9 mouse cellular contexts compared by ENCODE assay signal in the genomic region with DNA sequence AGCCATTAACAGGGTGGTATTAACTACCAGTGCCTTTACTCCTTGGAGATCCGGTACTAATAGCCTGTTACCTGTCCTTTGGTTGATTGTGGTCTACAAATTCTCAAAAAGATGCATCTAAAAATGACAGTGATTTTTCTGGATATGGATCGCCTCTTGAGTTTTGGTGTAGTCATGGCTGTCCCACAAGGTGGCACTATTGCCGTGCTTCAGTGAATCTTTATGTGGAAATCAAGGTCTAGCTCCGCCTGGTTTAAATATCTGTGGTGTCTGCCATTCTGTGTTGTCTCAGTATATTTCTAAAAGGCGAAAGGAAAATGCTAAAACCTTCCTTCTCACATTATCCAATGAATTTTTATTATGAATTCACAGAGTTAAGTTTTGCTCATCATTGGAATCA.
DNase-seq lines count a peak whose midpoint lies in the region; ATAC-seq lines count a peak whose summit lies in the region.
"Had no signal": no experiment of that assay in that cellular context is flagged by ENCODE, and none has a peak within 500 bp of the region (broad histone marks: within the 10 kb centered on the region; RNA-seq: fewer than 3 reads in every experiment).

No protein-coding gene starts in this region.

- H3K9me3 ChIP-seq in kidney, embryonic 15.5 days (replicated peaks), result no peaks in the 10 kb centered on the region
- H3K9me3 ChIP-seq: embryonic facial prominence, embryonic 13.5 days had no signal

- peaks cover 9% of the 10 kb centered on the region; the same call in 1 of the 2 replicates for H3K4me1 ChIP-seq in kidney, embryonic 15.5 days

- WGBS in kidney, embryonic 15.5 days, result 49% methylated on average over 5 of the region's 5 CpGs

- DNase-seq in kidney, adult 8-10 months, result peak; percentile 30 to 62
- DNase-seq in NIH3T3 (ENCODE audit: low read depth), result peak; percentile 81
- peak; percentile 81 to 83 for DNase-seq in cerebellum, postnatal 10 days
- peak; percentile 56 to 79 for DNase-seq in kidney, postnatal 36 days
- DNase-seq in lung, postnatal 36 days, result peak; percentile 73
- no peak for DNase-seq in neural tube, embryonic 10.5 days (ENCODE audit: extremely low spot score, low spot score)

- no peaks in the 10 kb centered on the region for H3K36me3 ChIP-seq in kidney, embryonic 15.5 days
- H3K36me3 ChIP-seq: embryonic facial prominence, embryonic 13.5 days had no signal

- no peak overlapping the region for H3K27ac ChIP-seq in kidney, embryonic 15.5 days
- H3K27ac ChIP-seq: embryonic facial prominence, embryonic 13.5 days had no signal

- no peak overlapping the region for H3K9ac ChIP-seq in kidney, embryonic 15.5 days
- H3K9ac ChIP-seq: embryonic facial prominence, embryonic 13.5 days had no signal

- H3K27me3 ChIP-seq in kidney, embryonic 15.5 days, result no peaks in the 10 kb centered on the region
- H3K27me3 ChIP-seq: embryonic facial prominence, embryonic 13.5 days had no signal

- no peak overlapping the region for H3K4me2 ChIP-seq in kidney, embryonic 15.5 days
- H3K4me2 ChIP-seq: embryonic facial prominence, embryonic 13.5 days had no signal

- ATAC-seq in kidney, embryonic 15.5 days (replicated peaks; ENCODE audit: low FRiP score), result no peak
- no peak for ATAC-seq in erythroid progenitor cell, adult 5-6 weeks (replicated peaks; ENCODE audit: low FRiP score, poor library complexity, severe bottlenecking)

- H3K4me3 ChIP-seq in kidney, embryonic 15.5 days (replicated peaks), result no peak overlapping the region
- H3K4me3 ChIP-seq: embryonic facial prominence, embryonic 13.5 days had no signal
